Mouse (Mus musculus) hindbrain, postnatal 0 days (tissue): ENCODE results near the gene Dpf1. TPM values are rescaled to one million over a fixed set of nuclear protein-coding genes. Genes with fewer than 3 reads are reported as not detected.

Experiments used
- ATAC-seq: fragments of 200-750 bp; cut with Nextera tagmentation; 2 replicates; pipeline ENCODE4 v1.8.0; 2017; ENCODE audit warnings: mild to moderate bottlenecking, moderate TSS enrichment, moderate library complexity
- DNase-seq: peaks from one replicate; pipeline ENCODE4 v3.0.0-alpha.2; 2015; ENCODE audit warnings: low spot score
- H3K27ac ChIP-seq: fragments of 300-500 bp; sonication (generic); 2 replicates; pipeline ENCODE4 v1.5.1; 2014; ENCODE audit warnings: mild to moderate bottlenecking
- H3K27me3 ChIP-seq: fragments of 300-500 bp; sonication (generic); 2 replicates; pipeline ENCODE4 v1.6.1; 2014; ENCODE audit warnings: low read length, mixed read lengths; ENCODE audit not compliant: insufficient read depth
- H3K36me3 ChIP-seq: fragments of 300-500 bp; sonication (generic); 2 replicates; pipeline ENCODE4 v1.6.1; 2014; ENCODE audit warnings: low read length, mixed read lengths; ENCODE audit not compliant: insufficient read depth
- H3K4me1 ChIP-seq: fragments of 300-500 bp; sonication (generic); 2 replicates; pipeline ENCODE4 v1.6.1; 2014; ENCODE audit warnings: antibody characterized with exemption, low read length, mixed read lengths; ENCODE audit not compliant: insufficient read depth
- H3K4me2 ChIP-seq: fragments of 300-500 bp; sonication (generic); 2 replicates; pipeline ENCODE4 v1.6.1; 2014; ENCODE audit warnings: low read depth, mild to moderate bottlenecking, low read length, moderate library complexity, mixed read lengths
- H3K4me3 ChIP-seq: fragments of 300-500 bp; sonication (generic); 2 replicates; pipeline ENCODE4 v1.5.1; 2014; ENCODE audit warnings: low read length
- H3K9ac ChIP-seq: fragments of 300-500 bp; sonication (generic); replicated peaks from 2 replicates; pipeline ENCODE4 v1.6.1; 2014; ENCODE audit warnings: mild to moderate bottlenecking, low read length, moderate library complexity, mixed read lengths
- H3K9me3 ChIP-seq: fragments of 300-500 bp; sonication (generic); 2 replicates; pipeline ENCODE4 v1.6.1; 2016; ENCODE audit warnings: low read length, mixed read lengths
- CTCF ChIP-seq: IDR thresholded peaks from 2 replicates; pipeline ENCODE4 v1.5.1; 2016; ENCODE audit warnings: antibody characterized with exemption, control low read depth, low read depth
- WGBS: fragments of 180-500 bp; shearing (Covaris S2); extraction: QIAGEN DNeasy Blood & Tissue Kit; methylation state at CpG from one replicate; pipeline ENCODE4 v1.1.7; 2014; 5-methylcytosine and 5-hydroxymethylcytosine counted together
- polyA plus RNA-seq: library from polyadenylated mRNA; unstranded; fragments of >200 nt; fragmentation: Nextera tagmentation; extraction: Ambion mirVana; gene quantifications from 2 replicates; pipeline ENCODE4 v1.2.1, GENCODE M21; 2015
- total RNA-seq: library from RNA; depleted of rRNA; stranded (reverse); fragments of >200 nt; gene quantifications from 2 replicates; pipeline ENCODE4 v1.2.3, GENCODE M21; 2014

Gene Dpf1
- total and polyA plus RNA-seq, 2 experiments from 2014 or later = 111 to 158 TPM

GRCm38 (mm10) chr7:29287481-29287880 lies 16.3 kb upstream of the Dpf1 start:
- H3K9me3 ChIP-seq = no peaks in the 10 kb centered on the region
- DNase-seq (no peak), ATAC-seq (no peak)

GRCm38 (mm10) chr7:29288079-29288478 lies 15.7 kb upstream of the Dpf1 start:
- TF ChIP-seq CTCF = no peak
- 98% methylated on average over 2 of the region's 2 CpGs for whole genome bisulfite sequencing
- H3K27ac ChIP-seq = no peak overlapping the region
- H3K36me3 ChIP-seq = no peaks in the 10 kb centered on the region
- no peaks in the 10 kb centered on the region for H3K9me3 ChIP-seq
- no peak overlapping the region for H3K4me3 ChIP-seq
- no peak overlapping the region for H3K9ac ChIP-seq
- H3K27me3 ChIP-seq = no peaks in the 10 kb centered on the region
- H3K4me1 ChIP-seq = 0 out of 2 replicates have a peak, but pooled peaks cover 6% of the 10 kb centered on the region
- DNase-seq (no peak), ATAC-seq (no peak)
- no peak overlapping the region for H3K4me2 ChIP-seq

More at GRCm38 (mm10) chr7:29287481-29287880, 16.3 kb upstream of the Dpf1 start:
- Histone ChIP-seq H3K27ac (no peak overlapping the region), H3K9ac (no peak overlapping the region), H3K27me3 (no peaks in the 10 kb centered on the region), H3K4me1 (0 out of 2 replicates have a peak, but pooled peaks cover 6% of the 10 kb centered on the region), H3K36me3 (no peaks in the 10 kb centered on the region), H3K4me2 (no peak overlapping the region), H3K4me3 (no peak overlapping the region)
- no peak for TF ChIP-seq CTCF
- WGBS = 89% methylated on average over 7 of the region's 7 CpGs

GRCm38 (mm10) chr7:29288942-29289638 lies 14.7 kb upstream of the Dpf1 start, which contains the start of gene Ppp1r14a:
Gene Ppp1r14a (plus strand): TSS chr7:29289308.
- Histone ChIP-seq H3K9ac (peak within 1 kb of the TSS; percentile 38; the same call in 1 of the 2 replicates), H3K27ac (no peak within 1 kb of the TSS), H3K4me1 (0 out of 2 replicates have a peak, but pooled peaks cover 6% of the 10 kb centered on the region), H3K27me3 (no peaks in the 10 kb centered on the region), H3K9me3 (no peaks in the 10 kb centered on the region), H3K4me2 (peak within 1 kb of the TSS; percentile 83), H3K4me3 (peak within 1 kb of the TSS; percentile 41), H3K36me3 (no peaks in the 10 kb centered on the region)
- ATAC-seq = no peak
- TF ChIP-seq CTCF = peak; percentile 84
- WGBS = 2% methylated on average over 56 of the region's 59 CpGs
- DNase-seq = peak; percentile 71

- TF ChIP-seq CTCF = no peak
- H3K27ac ChIP-seq = no peak overlapping the region
- H3K36me3 ChIP-seq = no peaks in the 10 kb centered on the region
- WGBS = 79% methylated on average over 6 of the region's 6 CpGs
- H3K4me3 ChIP-seq = no peak overlapping the region
- peak overlapping the region; percentile 83; the same call in 1 of the 2 replicates for H3K4me2 ChIP-seq
- no peaks in the 10 kb centered on the region for H3K27me3 ChIP-seq
- no peak overlapping the region for H3K9ac ChIP-seq
- no peak for DNase-seq
- H3K4me1 ChIP-seq = 0 out of 2 replicates have a peak, but pooled peaks cover 6% of the 10 kb centered on the region
- ATAC-seq = no peak
- H3K9me3 ChIP-seq = no peaks in the 10 kb centered on the region
These were observed 13.9 kb upstream of the Dpf1 start for GRCm38 (mm10) chr7:29289856-29290255.

GRCm38 (mm10) chr7:29290691-29291485 lies 12.9 kb upstream of the Dpf1 start:
- 37% methylated on average over 11 of the region's 11 CpGs for WGBS
- no peak overlapping the region for H3K9ac ChIP-seq
- ATAC-seq (no peak), DNase-seq (peak; percentile 25)
- peak overlapping the region; percentile 36; the same call in 1 of the 2 replicates for H3K27ac ChIP-seq
- no peaks in the 10 kb centered on the region for H3K9me3 ChIP-seq
- no peak overlapping the region for H3K4me2 ChIP-seq
- H3K4me1 ChIP-seq = 0 out of 2 replicates have a peak, but pooled peaks cover 6% of the 10 kb centered on the region
- H3K4me3 ChIP-seq = no peak overlapping the region
- H3K36me3 ChIP-seq = no peaks in the 10 kb centered on the region
- TF ChIP-seq CTCF = no peak
- no peaks in the 10 kb centered on the region for H3K27me3 ChIP-seq

- no peaks in the 10 kb centered on the region for H3K9me3 ChIP-seq
- H3K36me3 ChIP-seq = no peaks in the 10 kb centered on the region
- peak overlapping the region; percentile 36; the same call in 1 of the 2 replicates for H3K27ac ChIP-seq
- H3K4me2 ChIP-seq = no peak overlapping the region
- H3K27me3 ChIP-seq = no peaks in the 10 kb centered on the region
- DNase-seq (peak; percentile 38), ATAC-seq (peak; percentile 34; the same call in 1 of the 2 replicates)
- no peak overlapping the region for H3K4me3 ChIP-seq
- 29% methylated on average over 6 of the region's 7 CpGs for WGBS
- no peak for TF ChIP-seq CTCF
- no peak overlapping the region for H3K9ac ChIP-seq
- H3K4me1 ChIP-seq = 0 out of 2 replicates have a peak, but pooled peaks cover 6% of the 10 kb centered on the region
These were observed 11.9 kb upstream of the Dpf1 start for GRCm38 (mm10) chr7:29291616-29292457.
